Mouse (Mus musculus) forebrain, embryonic 12.5 days (tissue): ENCODE data around the gene Abcf2. TPM values are rescaled to one million over a fixed set of nuclear protein-coding genes. Genes with fewer than 3 reads are reported as not detected.

ENCODE experiments used
- ATAC-seq: fragments of 200-750 bp; cut with Nextera tagmentation; 2 replicates; pipeline ENCODE4 v1.8.0; 2017; ENCODE audit warnings: moderate TSS enrichment; ENCODE audit not compliant: low FRiP score
- H3K27ac ChIP-seq: fragments of 300-500 bp; sonication (generic); 2 replicates; pipeline ENCODE4 v1.5.1; 2016; ENCODE audit warnings: mild to moderate bottlenecking
- H3K27me3 ChIP-seq: fragments of 300-500 bp; sonication (generic); 2 replicates; pipeline ENCODE4 v1.6.1; 2016; ENCODE audit warnings: mild to moderate bottlenecking
- H3K36me3 ChIP-seq: fragments of 300-500 bp; sonication (generic); replicated peaks from 2 replicates; pipeline ENCODE4 v1.6.1; 2016; ENCODE audit warnings: mild to moderate bottlenecking
- H3K4me1 ChIP-seq: fragments of 300-500 bp; sonication (generic); 2 replicates; pipeline ENCODE4 v1.6.1; 2016
- H3K4me2 ChIP-seq: fragments of 300-500 bp; sonication (generic); 2 replicates; pipeline ENCODE4 v1.6.1; 2016; ENCODE audit warnings: mild to moderate bottlenecking, moderate library complexity
- H3K4me3 ChIP-seq: fragments of 300-500 bp; sonication (generic); replicated peaks from 2 replicates; pipeline ENCODE4 v1.5.1; 2016; ENCODE audit warnings: mild to moderate bottlenecking
- H3K9ac ChIP-seq: fragments of 300-500 bp; sonication (generic); 2 replicates; pipeline ENCODE4 v1.6.1; 2016; ENCODE audit warnings: mild to moderate bottlenecking
- H3K9me3 ChIP-seq: fragments of 300-500 bp; sonication (generic); 2 replicates; pipeline ENCODE4 v1.6.1; 2016
- WGBS: fragments of 180-500 bp; shearing (Covaris S2); methylation state at CpG from one replicate; pipeline ENCODE4 v1.1.7; 2016; 5-methylcytosine and 5-hydroxymethylcytosine counted together
- polyA plus RNA-seq: library from polyadenylated mRNA; unstranded; fragments of >200 nt; fragmentation: Nextera tagmentation; extraction: Ambion mirVana; gene quantifications from 2 replicates; pipeline ENCODE4 v1.2.1, GENCODE M21; 2016

The Abcf2 gene
- polyA plus RNA-seq, 1 experiment from 2014 or later: 142 TPM

DNA sequence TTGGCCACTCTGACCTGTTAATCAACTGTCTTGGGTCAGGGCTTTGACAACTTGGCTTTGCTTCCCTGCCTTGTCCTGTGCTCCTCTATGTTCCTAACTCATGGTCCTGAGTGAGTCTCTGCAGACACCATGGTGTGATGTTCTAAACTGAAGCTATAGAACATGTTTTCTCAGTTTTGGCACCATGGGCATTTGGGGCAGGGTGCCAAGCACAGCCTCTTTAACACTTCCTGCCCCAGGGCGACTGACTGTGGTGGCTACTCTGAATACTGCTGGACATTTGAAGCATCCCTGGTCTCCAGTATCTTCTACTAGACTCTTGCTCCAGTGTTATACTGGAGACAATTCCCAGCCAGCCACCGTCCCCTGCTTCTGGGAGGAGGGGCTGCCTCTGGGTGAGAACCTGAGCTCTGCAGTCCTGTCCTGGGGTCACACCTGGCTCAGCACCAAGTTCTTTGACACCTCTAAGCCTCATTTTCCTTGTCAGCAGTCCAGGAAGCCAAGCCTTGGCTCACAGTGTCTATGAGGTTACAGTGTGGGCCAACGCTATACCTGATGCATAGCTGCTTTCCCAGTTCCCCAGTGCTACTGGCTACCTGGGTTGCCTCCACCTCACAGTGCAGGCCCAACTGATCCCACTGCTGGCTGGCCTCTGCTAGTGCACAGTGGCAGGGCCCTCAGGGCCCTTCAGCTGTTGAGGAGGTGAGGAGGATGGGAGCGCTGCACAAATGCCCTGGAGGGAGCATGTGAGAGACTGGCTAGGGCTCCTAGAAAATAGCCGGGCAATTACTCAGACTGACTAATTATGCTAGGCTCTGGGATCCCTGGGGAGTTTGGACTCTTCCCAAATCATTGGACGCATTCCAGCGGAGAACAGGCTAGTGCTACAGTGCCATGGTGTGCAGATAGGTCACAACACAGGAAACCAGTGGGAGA is 34.4 kb upstream of the Abcf2 start:
- ATAC-seq: peak; percentile 78
- Histone ChIP-seq H3K36me3 (no peaks in the 10 kb centered on the region), H3K4me1 (peaks cover 24% of the 10 kb centered on the region), H3K9ac (no peak overlapping the region), H3K4me2 (no peak overlapping the region), H3K4me3 (no peak overlapping the region), H3K27me3 (no peaks in the 10 kb centered on the region), H3K9me3 (no peaks in the 10 kb centered on the region), H3K27ac (peak overlapping the region; percentile 70)
- 39% methylated on average over 7 of the region's 7 CpGs for WGBS

DNA sequence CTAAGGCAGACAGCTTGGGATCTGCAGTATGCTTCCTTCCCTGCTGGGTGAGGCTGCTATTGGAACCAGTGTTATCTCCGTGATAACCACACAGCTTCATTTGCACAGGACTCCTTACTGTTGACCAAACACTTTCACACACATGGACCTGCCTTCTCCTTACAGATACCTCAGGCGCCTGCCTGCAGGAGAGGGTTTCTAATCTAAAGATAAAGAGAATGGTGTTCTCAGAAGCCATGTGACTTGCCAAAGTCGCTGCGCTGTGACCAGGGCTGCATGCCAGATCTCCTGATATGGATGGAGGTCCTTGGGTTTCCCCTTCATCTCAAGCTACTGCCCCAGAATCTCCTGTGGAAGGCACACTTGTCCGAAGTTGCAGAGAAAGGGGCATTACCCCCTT is 32.1 kb upstream of the Abcf2 start:
- Histone ChIP-seq H3K27me3 (no peaks in the 10 kb centered on the region), H3K4me2 (no peak overlapping the region), H3K9ac (no peak overlapping the region), H3K9me3 (no peaks in the 10 kb centered on the region), H3K4me1 (peaks cover 40% of the 10 kb centered on the region), H3K4me3 (no peak overlapping the region), H3K36me3 (no peaks in the 10 kb centered on the region), H3K27ac (no peak overlapping the region)
- 68% methylated on average over 5 of the region's 5 CpGs for WGBS
- no peak for ATAC-seq

DNA sequence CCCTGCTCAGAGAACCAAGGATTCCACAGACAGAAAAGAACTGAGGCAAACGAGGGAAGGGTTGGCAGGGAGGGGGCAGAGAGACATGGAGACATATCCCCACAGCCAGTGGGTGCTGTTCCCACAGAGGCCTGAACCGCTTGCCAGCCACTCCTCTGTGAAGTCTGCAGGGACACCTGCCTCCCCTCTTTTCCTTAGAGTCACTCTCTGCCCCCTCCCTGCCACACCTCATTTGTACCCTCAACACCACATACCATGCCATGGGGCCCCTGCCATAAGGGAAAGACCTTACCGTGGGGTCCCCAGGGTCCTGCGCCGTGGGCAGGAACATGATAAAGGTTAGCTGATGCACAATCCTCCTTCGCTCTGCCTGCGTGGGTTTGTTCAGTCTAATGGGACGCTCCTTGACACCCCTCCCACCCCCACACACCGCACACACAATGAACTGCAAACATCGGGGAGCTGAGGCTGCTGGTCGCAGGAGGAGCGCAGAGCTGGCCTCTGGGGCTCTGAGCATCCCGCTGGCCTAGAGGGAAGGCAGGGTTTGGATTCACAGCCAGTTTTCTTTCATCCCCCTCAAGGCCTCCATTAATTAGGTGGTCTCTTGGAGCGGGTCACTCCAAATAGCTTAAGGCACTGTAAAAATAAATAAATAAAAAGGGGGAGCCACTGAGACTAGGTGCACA is 28.9 kb upstream of the Abcf2 start:
- 10% methylated on average over 14 of the region's 14 CpGs for WGBS
- H3K36me3 ChIP-seq: no peaks in the 10 kb centered on the region
- peak overlapping the region; percentile 99 for H3K27ac ChIP-seq
- ATAC-seq: 0 out of 2 replicates have a peak, but pooled peaks have one; percentile 3
- peaks cover 54% of the 10 kb centered on the region for H3K4me1 ChIP-seq
- H3K4me3 ChIP-seq: peak overlapping the region; percentile 60
- peak overlapping the region; percentile 90 for H3K4me2 ChIP-seq
- H3K9me3 ChIP-seq: no peaks in the 10 kb centered on the region
- peak overlapping the region; percentile 83 for H3K9ac ChIP-seq
- no peaks in the 10 kb centered on the region for H3K27me3 ChIP-seq

GRCm38 (mm10) chr5:24605321-24605979 is 28.2 kb upstream of the Abcf2 start:
- H3K36me3 ChIP-seq: no peaks in the 10 kb centered on the region
- WGBS: 8% methylated on average over 6 of the region's 6 CpGs
- H3K27ac ChIP-seq: peak overlapping the region; percentile 99
- peaks cover 60% of the 10 kb centered on the region for H3K4me1 ChIP-seq
- H3K4me3 ChIP-seq: peak overlapping the region; percentile 60
- peak overlapping the region; percentile 90 for H3K4me2 ChIP-seq
- H3K9ac ChIP-seq: peak overlapping the region; percentile 83
- ATAC-seq: no peak
- no peaks in the 10 kb centered on the region for H3K27me3 ChIP-seq
- no peaks in the 10 kb centered on the region for H3K9me3 ChIP-seq

DNA sequence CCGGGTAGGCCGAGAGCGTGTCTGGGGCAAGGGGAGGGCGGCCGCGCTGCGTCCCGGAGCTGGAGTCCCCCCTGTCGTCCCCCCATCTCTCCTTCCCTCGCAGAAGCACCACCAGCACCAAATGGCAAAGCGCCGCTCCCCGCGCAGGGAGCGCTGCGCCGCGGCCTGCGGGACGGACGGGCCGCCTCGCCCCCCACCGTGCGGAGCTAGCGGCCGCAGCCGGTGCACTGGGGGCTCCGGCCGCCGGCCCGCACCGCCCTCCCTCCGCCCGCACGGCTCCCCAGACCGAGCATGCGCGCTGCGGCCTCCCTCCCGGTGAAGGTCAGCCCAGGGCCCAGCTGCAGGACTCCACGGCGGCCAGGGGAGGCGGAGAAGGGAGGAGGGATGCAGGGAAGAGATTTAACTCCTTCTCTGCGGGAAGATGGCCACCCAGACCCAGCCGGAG is 27.4 kb upstream of the Abcf2 start:
- Histone ChIP-seq H3K4me1 (peaks cover 67% of the 10 kb centered on the region), H3K4me2 (peak overlapping the region; percentile 90), H3K9ac (peak overlapping the region; percentile 83), H3K9me3 (no peaks in the 10 kb centered on the region), H3K36me3 (no peaks in the 10 kb centered on the region), H3K27me3 (peaks cover 3% of the 10 kb centered on the region; the same call in 1 of the 2 replicates), H3K27ac (peak overlapping the region; percentile 99), H3K4me3 (peak overlapping the region; percentile 60)
- peak; percentile 72 for ATAC-seq
- WGBS: 0% methylated on average over 30 of the region's 46 CpGs

DNA sequence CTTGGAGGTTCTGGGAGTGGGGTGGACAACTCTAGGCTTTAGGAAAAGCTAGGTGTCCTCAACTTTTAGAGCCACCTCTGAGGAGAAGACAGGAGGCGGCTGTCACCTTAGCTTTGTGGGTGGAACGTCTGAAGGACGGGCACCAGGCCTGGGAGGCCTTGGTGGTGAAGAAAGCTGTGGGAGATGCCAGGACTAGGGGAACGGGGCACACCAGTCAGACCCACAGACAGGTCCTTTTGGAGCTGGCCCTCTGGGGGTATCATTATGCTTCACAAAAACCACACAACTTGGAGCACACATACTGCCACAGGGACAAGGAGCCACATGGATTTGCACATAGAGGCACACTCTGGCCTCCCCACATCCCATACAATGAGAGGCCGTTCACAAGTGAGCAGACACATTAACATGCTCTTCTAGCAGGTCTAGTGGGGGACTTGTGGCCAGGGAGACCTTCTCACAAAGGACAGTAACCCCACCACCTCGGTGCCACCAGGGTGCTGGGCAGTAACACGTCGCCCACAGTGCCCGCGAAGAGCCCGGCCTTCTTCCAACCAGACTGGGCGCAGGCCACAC is 26.9 kb upstream of the Abcf2 start:
- WGBS: 14% methylated on average over 12 of the region's 12 CpGs
- Histone ChIP-seq H3K9ac (peak overlapping the region; percentile 83), H3K4me2 (peak overlapping the region; percentile 90), H3K36me3 (no peaks in the 10 kb centered on the region), H3K9me3 (no peaks in the 10 kb centered on the region), H3K27me3 (peaks cover 3% of the 10 kb centered on the region; the same call in 1 of the 2 replicates), H3K27ac (peak overlapping the region; percentile 99), H3K4me3 (peak overlapping the region; percentile 60), H3K4me1 (peaks cover 72% of the 10 kb centered on the region)
- peak; percentile 8; the same call in 1 of the 2 replicates for ATAC-seq

DNA sequence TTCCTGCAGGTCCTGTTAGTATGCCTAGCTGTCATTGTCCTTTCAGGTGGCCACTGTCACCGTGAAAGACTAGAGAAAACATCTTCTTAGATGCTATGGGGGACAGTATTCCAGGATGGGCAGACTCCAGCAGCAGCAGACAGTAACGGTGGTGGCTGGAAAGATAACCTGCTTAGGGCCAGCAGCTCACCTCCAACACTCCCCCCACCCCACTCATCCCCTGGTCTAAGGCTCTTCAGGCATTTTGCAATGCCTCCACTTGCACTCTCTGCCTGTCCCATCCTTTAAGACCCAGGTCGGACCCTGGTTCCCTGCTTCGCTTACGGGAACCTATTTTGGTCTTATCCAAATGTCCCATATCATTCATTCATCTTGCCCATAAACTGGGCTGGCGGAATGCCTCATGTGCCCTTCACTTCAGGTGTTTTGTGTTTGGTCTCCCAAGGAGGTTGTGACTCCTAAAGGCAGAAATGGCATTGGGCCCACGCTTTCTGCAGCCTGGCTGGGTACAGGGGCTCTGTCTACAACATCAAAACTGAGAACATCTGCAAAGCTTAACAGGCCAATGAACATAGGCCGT is 26.3 kb upstream of the Abcf2 start:
- Histone ChIP-seq H3K27me3 (peaks cover 3% of the 10 kb centered on the region; the same call in 1 of the 2 replicates), H3K27ac (peak overlapping the region; percentile 99), H3K4me3 (peak overlapping the region; percentile 69; the same call in 1 of the 2 replicates), H3K9ac (peak overlapping the region; percentile 90), H3K9me3 (no peaks in the 10 kb centered on the region), H3K36me3 (no peaks in the 10 kb centered on the region), H3K4me2 (peak overlapping the region; percentile 90), H3K4me1 (peaks cover 78% of the 10 kb centered on the region)
- 53% methylated on average over 8 of the region's 8 CpGs for WGBS
- no peak for ATAC-seq

GRCm38 (mm10) chr5:24602751-24603343 is 25.6 kb upstream of the Abcf2 start:
- H3K27me3 ChIP-seq: peaks cover 3% of the 10 kb centered on the region; the same call in 1 of the 2 replicates
- peak overlapping the region; percentile 90 for H3K9ac ChIP-seq
- peak overlapping the region; percentile 99 for H3K27ac ChIP-seq
- WGBS: 1% methylated on average over 16 of the region's 16 CpGs
- peak; percentile 40 for ATAC-seq
- H3K4me1 ChIP-seq: peaks cover 85% of the 10 kb centered on the region
- H3K4me2 ChIP-seq: peak overlapping the region; percentile 90
- no peaks in the 10 kb centered on the region for H3K9me3 ChIP-seq
- H3K4me3 ChIP-seq: peak overlapping the region; percentile 69
- no peaks in the 10 kb centered on the region for H3K36me3 ChIP-seq

DNA sequence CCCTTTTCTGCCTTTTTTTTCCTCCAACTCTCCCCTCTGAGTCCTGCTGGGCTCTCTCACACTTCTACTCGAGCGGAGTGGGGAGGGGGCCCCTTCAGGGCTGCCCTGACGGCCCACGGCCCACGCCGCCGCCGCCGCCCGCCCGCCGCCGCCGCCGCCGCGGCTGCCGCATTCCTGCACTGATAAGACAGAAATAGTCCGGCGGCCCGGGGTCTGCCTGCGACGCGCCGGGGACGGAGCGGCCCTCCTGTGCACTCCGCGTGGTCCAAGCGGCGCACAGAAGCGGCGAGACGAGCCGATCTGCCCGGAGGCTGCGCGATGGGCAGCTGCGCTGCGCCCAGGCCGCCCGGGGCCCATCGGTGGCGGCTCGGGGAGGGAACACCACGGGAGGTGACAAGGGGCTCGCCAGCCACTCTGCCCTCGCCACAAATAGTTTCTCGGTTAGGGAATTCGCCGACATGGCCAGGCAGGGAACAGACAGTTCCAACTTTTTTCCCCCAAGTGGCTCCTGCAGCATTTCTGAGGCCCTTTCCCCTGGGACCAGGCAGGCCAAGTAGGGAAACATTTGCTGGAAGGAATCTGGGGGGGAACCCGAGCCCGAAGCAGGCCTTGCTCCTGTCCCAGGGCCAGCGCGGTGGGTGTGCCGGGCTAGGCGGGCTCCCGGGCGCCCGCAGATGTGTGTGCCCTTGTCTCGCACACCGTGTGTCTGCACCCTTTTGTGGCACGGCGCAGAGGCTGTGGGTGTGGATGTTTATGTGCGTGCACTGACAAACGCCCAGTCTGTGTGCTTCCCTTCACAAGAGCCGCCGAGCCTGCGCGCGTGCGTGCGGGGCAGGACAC is 24.9 kb upstream of the Abcf2 start:
- Histone ChIP-seq H3K4me1 (peaks cover 86% of the 10 kb centered on the region), H3K27ac (peak overlapping the region; percentile 99), H3K4me3 (peak overlapping the region; percentile 69), H3K9ac (peak overlapping the region; percentile 90), H3K4me2 (peak overlapping the region; percentile 90), H3K27me3 (peaks cover 3% of the 10 kb centered on the region; the same call in 1 of the 2 replicates), H3K9me3 (no peaks in the 10 kb centered on the region), H3K36me3 (no peaks in the 10 kb centered on the region)
- ATAC-seq: peak; percentile 36
- WGBS: under 1% methylated on average over 73 of the region's 73 CpGs

DNA sequence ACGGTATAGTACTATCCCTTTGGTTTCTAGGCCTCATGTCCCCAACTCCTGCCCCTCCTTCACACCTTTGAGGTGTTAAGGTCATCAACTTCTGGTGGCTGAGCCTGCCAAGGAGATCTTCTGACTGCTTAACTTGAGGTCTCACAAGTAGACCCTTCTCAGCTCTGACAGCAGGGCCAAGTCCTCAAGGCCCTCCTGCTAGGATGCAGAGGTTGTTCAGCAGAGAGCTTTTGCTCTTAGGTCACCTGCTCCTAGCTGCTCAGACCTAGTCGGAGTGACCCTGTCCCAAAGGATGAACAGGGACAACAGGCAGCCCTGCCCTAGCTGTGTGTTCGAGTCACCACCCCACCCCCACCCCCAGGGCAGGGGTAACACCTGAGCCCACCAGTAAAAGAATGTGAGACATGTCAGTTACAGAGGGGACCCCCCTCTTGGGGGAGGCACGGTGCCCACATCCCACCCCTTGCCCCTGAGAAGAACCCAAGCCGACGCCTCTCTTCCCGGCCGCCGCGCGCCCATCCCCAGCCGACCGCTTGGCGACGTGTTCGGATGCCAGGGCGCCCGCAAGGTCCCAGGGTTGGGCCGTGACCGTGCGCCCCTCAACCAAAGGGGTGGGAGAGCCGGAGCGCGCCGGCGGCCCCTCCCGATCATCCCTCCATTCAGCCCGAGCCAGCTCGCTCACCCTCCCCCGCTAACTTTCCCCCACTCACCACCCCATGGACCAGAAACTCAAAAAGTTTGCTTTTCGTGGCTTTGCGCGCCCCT is 24.0 kb upstream of the Abcf2 start:
- Histone ChIP-seq H3K9ac (peak overlapping the region; percentile 90), H3K27me3 (peaks cover 3% of the 10 kb centered on the region; the same call in 1 of the 2 replicates), H3K4me2 (peak overlapping the region; percentile 90), H3K4me3 (peak overlapping the region; percentile 69), H3K4me1 (peaks cover 86% of the 10 kb centered on the region), H3K27ac (peak overlapping the region; percentile 99), H3K9me3 (no peaks in the 10 kb centered on the region), H3K36me3 (no peaks in the 10 kb centered on the region)
- 1% methylated on average over 33 of the region's 33 CpGs for WGBS
- no peak for ATAC-seq
